Mouse (Mus musculus) bone marrow macrophage, adult 2 months (primary cell): ENCODE results near the gene Tfap2a. TPM values are rescaled to one million over a fixed set of nuclear protein-coding genes. Genes with fewer than 3 reads are reported as not detected.

ENCODE experiments used
- H3K27ac ChIP-seq: 2 replicates; pipeline ENCODE4 v1.5.1; 2012; ENCODE audit warnings: low read depth, low read length; ENCODE audit not compliant: insufficient read depth
- H3K4me1 ChIP-seq: 2 replicates; pipeline ENCODE4 v1.6.1; 2012; ENCODE audit warnings: low read length; ENCODE audit not compliant: control insufficient read depth, insufficient read depth
- H3K4me3 ChIP-seq: 2 replicates; pipeline ENCODE4 v1.5.1; 2012; ENCODE audit warnings: mild to moderate bottlenecking, low read length, moderate library complexity; ENCODE audit not compliant: insufficient read depth
- CTCF ChIP-seq: IDR thresholded peaks from 2 replicates; pipeline ENCODE4 v1.5.1; 2012; ENCODE audit warnings: low read depth, mild to moderate bottlenecking, low read length, moderate library complexity
- POLR2A ChIP-seq: IDR thresholded peaks from 2 replicates; pipeline ENCODE4 v1.6.1; 2012; ENCODE audit warnings: mild to moderate bottlenecking, low read depth, low read length, borderline replicate concordance
- polyA plus RNA-seq: library from polyadenylated mRNA; stranded (reverse); fragments of >200 nt; gene quantifications from 2 replicates; pipeline ENCODE4 v1.2.4, GENCODE M21; 2012; ENCODE audit not compliant: missing spikeins, insufficient read depth, insufficient read length

Tfap2a gene
- polyA plus RNA-seq, 1 experiment, result not detected

DNA sequence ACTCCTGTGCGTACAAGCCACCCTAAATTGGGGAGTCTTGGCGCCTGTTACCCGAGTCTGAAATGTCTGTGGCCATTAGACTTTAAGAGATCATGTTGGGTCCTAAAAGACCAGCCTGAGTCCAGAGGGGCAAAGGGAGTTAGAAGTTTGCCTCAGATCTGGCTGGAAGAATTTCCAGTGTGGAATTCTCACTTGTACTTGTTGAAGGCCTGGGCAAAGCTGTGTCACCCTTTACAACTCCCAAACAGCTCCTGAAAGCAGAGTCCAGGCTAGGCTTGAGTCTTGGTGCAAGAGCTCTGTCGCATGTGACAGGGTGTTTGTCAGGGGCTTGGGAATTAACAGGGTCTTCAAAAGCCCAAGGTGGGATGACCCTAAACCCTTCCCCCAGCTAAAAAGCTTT lies 5.0 kb upstream of the Tfap2a start:
- H3K4me1 ChIP-seq, result no peaks in the 10 kb centered on the region
- H3K27ac ChIP-seq, result no peak overlapping the region
- H3K4me3 ChIP-seq, result no peak overlapping the region
- TF ChIP-seq CTCF (no peak), POLR2A (no peak)

DNA sequence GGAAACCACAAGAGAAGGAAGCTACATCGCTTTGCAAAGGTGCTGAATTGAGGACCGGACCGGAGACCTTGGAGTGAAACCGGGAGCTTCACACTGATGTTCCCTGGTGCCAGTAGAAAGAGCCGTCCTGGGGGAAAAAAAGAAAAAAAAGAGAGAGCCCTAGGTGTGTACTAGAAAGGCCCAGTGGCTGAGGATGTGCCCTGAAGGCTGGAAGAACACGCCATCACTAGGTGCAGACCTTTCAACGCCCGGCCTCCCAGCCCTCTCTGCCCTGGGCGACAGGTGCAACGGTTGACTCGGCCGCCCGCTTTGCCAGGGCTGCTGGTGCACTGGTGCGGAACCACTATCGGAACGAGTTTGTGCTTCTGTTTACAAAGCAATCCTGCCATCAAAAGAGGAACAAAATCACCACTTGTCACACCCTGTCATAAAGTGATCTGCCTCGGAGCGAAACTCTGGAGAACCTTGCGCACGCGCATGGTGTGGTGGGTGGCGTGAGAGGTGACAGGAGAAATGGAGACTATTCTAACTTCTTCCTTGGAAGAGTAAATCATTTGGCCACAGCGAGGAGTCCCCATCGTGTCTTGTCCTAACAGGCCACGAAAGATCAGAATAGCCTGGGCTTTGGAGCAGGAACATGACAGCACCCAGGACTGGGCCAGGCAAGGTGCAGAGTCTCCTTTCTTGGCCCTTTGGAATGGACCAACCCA lies 3.8 kb upstream of the Tfap2a start:
- TF ChIP-seq CTCF (no peak), POLR2A (no peak)
- Histone ChIP-seq H3K4me1 (peaks cover 2% of the 10 kb centered on the region; the same call in 1 of the 2 replicates), H3K27ac (no peak overlapping the region), H3K4me3 (no peak overlapping the region)

DNA sequence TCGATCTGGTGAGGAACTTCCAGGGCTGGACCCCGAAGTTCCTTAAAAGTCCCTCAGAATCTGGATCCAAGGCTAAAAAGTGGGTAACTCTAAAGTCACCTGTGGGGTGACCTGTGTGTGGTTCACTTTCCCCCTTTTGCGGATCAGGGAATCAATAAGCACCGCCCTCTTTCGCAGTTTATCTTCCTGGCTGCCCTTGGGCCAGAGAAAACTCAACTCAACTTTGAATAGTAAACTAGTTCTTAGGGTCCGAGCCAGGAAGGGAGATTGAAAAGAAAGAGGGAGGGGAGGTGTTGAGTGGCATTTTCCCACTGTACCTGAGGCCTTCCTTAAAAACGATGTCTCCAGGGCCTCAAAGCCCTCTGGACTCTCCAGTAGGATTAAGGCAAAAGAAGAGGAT lies 3.3 kb upstream of the Tfap2a start:
- no peak overlapping the region for H3K27ac ChIP-seq
- H3K4me3 ChIP-seq, result no peak overlapping the region
- TF ChIP-seq CTCF, result no peak
- no peak for TF ChIP-seq POLR2A
- peaks cover 2% of the 10 kb centered on the region; the same call in 1 of the 2 replicates for H3K4me1 ChIP-seq

DNA sequence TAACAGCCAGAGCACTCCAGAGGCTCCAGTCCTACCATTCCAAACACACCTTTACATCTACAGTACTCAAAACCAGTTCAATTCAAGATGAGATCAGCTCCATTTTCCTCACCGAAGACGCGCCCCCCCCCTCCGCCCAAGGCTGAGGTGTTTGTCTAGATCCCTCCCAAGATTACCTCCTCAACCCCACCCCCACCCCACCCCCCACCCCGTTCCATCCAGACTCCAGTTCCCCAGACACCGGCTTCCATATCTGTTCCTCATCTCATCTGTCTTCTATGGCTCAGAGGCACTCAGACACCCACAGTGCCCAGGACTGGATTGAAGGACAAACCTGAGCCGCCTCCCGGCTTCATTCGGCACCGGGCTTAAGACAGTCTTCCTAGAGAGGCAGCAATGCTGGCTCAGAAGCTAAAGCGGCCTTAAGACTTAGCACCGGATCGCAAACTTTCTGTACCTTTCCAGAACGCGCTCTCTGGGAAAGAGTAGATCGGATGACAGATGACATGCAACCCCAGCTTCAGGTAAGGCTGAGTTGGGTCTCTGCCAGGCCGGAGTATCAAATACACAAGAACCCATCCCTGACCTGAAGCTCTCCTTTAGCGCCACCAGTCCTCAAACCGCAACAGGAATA lies 2.7 kb upstream of the Tfap2a start:
- peaks cover 2% of the 10 kb centered on the region; the same call in 1 of the 2 replicates for H3K4me1 ChIP-seq
- no peak overlapping the region for H3K4me3 ChIP-seq
- TF ChIP-seq POLR2A, result no peak
- TF ChIP-seq CTCF, result no peak
- H3K27ac ChIP-seq, result no peak overlapping the region

DNA sequence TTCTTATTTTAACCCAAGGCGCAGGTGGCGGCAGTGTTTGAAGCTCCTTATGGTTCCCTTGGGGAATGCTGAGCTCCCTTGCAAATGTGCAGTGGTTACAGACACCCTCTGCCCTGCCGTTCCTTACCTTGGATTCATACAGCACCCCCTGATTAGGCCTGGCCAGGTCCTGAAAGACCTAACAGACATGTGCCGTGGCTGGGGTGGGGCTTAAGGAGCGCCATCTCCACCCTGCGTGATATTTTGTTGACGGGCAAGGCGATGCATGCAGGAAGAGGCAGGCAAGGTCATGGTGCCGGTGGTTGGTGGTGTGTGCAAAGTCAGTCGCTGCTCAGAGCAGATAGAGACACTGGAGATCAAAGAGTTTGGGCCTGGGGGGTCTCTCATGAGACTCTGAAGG lies 1.7 kb upstream of the Tfap2a start:
- TF ChIP-seq CTCF, result no peak
- H3K27ac ChIP-seq, result no peak overlapping the region
- H3K4me3 ChIP-seq, result no peak overlapping the region
- peaks cover 2% of the 10 kb centered on the region; the same call in 1 of the 2 replicates for H3K4me1 ChIP-seq

DNA sequence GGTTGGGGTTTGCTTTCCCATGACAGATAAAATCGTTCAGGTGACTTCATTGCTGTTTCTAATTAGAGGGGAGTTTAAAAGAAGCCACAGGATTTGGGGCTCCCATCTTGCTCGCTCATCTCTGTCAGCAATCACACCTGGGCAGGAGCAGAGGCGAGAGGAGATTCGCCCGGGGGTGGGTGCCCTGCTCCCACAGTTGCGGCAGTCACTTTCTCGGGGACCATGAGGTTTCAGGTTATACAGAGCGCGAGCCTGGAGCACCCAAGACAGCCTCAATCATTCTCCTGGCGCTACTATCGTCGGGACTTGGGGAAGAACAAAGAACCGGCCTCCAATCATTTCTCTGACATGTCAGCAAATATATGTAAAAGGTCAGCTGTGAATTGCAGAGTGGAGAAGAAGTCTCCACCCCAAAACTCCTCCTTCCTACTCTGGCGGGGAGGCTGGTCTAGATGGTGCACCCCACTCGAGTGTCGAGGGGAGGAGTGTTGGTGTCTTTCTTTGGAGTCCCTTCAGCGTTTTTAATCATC lies 1.0 kb upstream of the Tfap2a start:
- TF ChIP-seq CTCF (no peak), POLR2A (no peak)
- Histone ChIP-seq H3K27ac (no peak overlapping the region), H3K4me1 (peaks cover 2% of the 10 kb centered on the region; the same call in 1 of the 2 replicates), H3K4me3 (no peak overlapping the region)

DNA sequence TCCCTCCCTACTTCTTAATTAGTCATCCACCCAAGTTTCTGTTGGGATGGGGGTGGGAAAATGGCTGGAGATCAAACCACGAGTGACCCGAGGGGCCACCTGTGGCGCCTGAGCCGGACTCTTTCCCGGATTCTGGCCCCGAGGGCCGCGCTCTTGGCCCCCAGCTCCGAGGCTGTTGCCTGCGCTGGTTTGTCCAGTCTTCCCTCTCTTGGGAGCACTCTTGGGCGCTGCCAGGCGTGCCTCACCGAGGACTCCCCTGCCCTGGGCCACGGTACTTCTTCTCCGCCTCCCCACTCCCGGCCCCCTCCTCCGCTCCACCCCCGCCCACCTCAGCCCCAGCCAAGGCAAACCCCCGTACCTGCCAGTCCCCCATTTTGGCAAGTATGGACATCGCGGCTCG lies 415 bp downstream of the Tfap2a start:
- Histone ChIP-seq H3K27ac (no peak overlapping the region), H3K4me1 (peaks cover 2% of the 10 kb centered on the region; the same call in 1 of the 2 replicates), H3K4me3 (no peak overlapping the region)
- TF ChIP-seq POLR2A (no peak), CTCF (no peak)

DNA sequence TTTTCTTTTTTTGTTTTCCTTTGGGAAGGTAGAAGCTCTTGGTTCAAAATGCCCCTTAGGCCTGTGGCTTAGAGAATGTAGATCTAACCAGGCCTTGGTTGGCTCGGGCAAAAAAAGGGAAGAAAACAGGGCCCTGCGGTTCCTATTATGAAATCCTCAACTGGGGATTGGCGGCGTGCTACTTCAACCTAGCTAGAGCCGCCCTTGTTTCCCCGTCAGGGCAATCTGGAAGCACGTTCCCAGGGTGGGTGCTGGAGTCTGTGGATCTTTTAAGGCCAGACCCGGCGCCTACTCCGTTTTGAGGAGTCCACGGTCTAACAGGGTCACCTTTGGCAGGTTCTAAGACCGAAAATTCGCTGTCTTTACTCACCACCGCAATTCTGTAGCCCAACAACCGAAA lies 1.1 kb downstream of the Tfap2a start:
- Histone ChIP-seq H3K4me3 (no peak overlapping the region), H3K4me1 (peaks cover 2% of the 10 kb centered on the region; the same call in 1 of the 2 replicates), H3K27ac (no peak overlapping the region)
- TF ChIP-seq POLR2A (no peak), CTCF (no peak)

DNA sequence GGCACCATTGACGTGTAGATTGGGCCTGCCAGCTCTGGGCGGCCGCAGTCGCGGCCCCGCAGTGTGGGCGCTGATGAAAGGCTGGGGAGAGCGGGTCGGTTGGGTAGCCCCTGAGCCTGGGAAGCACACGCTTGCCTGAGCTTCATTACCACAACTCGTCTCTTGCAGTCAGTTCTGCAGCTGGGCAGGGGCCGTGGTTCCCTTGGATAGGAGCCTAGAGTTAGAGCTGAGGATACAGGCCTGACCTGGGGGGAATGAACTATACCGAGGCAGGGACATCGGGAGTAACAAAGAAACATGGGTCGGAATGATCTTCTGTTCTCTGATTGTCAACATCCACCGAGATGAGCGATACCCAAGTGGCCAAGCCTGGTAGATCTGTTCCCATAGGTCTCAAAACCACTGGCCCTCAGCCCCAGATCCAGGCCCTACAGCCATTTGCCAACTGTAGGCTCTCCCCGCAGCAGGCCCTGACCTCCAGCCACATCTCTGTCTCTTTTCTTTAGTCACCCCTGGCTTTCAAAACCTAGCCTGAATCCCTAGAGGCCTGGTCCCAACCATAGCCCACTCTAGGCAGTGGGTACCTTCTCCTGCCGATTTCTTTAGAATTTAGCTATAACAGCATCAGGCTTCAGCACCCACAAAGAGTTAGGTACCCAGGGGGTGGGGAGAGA lies 1.9 kb downstream of the Tfap2a start:
- TF ChIP-seq CTCF, result no peak
- no peak for TF ChIP-seq POLR2A
- no peak overlapping the region for H3K4me3 ChIP-seq
- H3K27ac ChIP-seq, result no peak overlapping the region
- H3K4me1 ChIP-seq, result peaks cover 2% of the 10 kb centered on the region; the same call in 1 of the 2 replicates
